Mouse (Mus musculus) layer of hippocampus, postnatal 10 days (tissue): ENCODE results near the gene Cfap58. TPM values are rescaled to one million over a fixed set of nuclear protein-coding genes. Genes with fewer than 3 reads are reported as not detected.

Experiments
- DNase-seq, 2 experiments: peaks; one replicate each; pipeline ENCODE4 v3.0.0; 2021; ENCODE audit warnings: low spot score in 2 of 2
- long read RNA-seq: library from polyadenylated mRNA; stranded (forward); transcript quantifications from one replicate; pipeline ENCODE4 v2.0.0, GENCODE M21; 2023
- total RNA-seq, 2 experiments: library from RNA; stranded (reverse); gene quantifications; 2 replicates each; pipeline ENCODE4 v1.2.3; 2021

The Cfap58 gene
- total RNA-seq, result under 1 TPM; 0.60 to 0.98 TPM
- long read RNA-seq, partial matches to known transcripts, result 0 of 1 reads
- long read RNA-seq, other reads (novel, unspliced or antisense), result 0 of 1 reads

- DNase-seq, result peak; percentile 54 to 74
Observed at GRCm38 (mm10) chr19:47937443-47938406, at the start of gene Cfap58. Gene Cfap58 (plus strand): TSS chr19:47937675.

- DNase-seq, result no peak
Observed at GRCm38 (mm10) chr19:47888037-47888436, 49.4 kb upstream of the Cfap58 start.

- DNase-seq, result no peak
Observed at GRCm38 (mm10) chr19:47890489-47891130, 46.9 kb upstream of the Cfap58 start.

GRCm38 (mm10) chr19:47891562-47892312, 45.7 kb upstream of the Cfap58 start:
- DNase-seq, result no peak

- DNase-seq, result no peak
Observed at GRCm38 (mm10) chr19:47893092-47893491, 44.4 kb upstream of the Cfap58 start.

- DNase-seq, result no peak
Observed at GRCm38 (mm10) chr19:47898472-47899079, 38.9 kb upstream of the Cfap58 start.

GRCm38 (mm10) chr19:47900012-47900411, 37.5 kb upstream of the Cfap58 start:
- no peak for DNase-seq

GRCm38 (mm10) chr19:47900558-47900957, 36.9 kb upstream of the Cfap58 start:
- DNase-seq, result no peak

GRCm38 (mm10) chr19:47902316-47903201, 34.9 kb upstream of the Cfap58 start:
- DNase-seq, result no peak

- DNase-seq, result no peak
Observed at GRCm38 (mm10) chr19:47903679-47904078, 33.8 kb upstream of the Cfap58 start.

GRCm38 (mm10) chr19:47905081-47905480, 32.4 kb upstream of the Cfap58 start:
- no peak for DNase-seq

GRCm38 (mm10) chr19:47905603-47906002, 31.9 kb upstream of the Cfap58 start:
- no peak for DNase-seq

- DNase-seq, result no peak
Observed at GRCm38 (mm10) chr19:47907596-47907995, 29.9 kb upstream of the Cfap58 start.

- DNase-seq, result no peak
Observed at GRCm38 (mm10) chr19:47908961-47909371, 28.5 kb upstream of the Cfap58 start.

- no peak for DNase-seq
Observed at GRCm38 (mm10) chr19:47909387-47910116, 27.9 kb upstream of the Cfap58 start.

GRCm38 (mm10) chr19:47910117-47910618, 27.3 kb upstream of the Cfap58 start:
- no peak for DNase-seq

- no peak for DNase-seq
Observed at GRCm38 (mm10) chr19:47910751-47911150, 26.7 kb upstream of the Cfap58 start.

GRCm38 (mm10) chr19:47913344-47913743, 24.1 kb upstream of the Cfap58 start:
- DNase-seq, result no peak

- no peak for DNase-seq
Observed at GRCm38 (mm10) chr19:47914191-47914590, 23.3 kb upstream of the Cfap58 start.
